Mouse (Mus musculus) stomach, embryonic 14.5 days (tissue): ENCODE measurements around the gene Tpi1. TPM values are rescaled to one million over a fixed set of nuclear protein-coding genes. Genes with fewer than 3 reads are reported as not detected.

Source experiments
- ATAC-seq: fragments of 200-750 bp; cut with Nextera tagmentation; 2 replicates; pipeline ENCODE4 v1.8.0; 2017; ENCODE audit warnings: low read depth, moderate TSS enrichment; ENCODE audit not compliant: insufficient number of reproducible peaks, insufficient read depth, low FRiP score
- H3K27ac ChIP-seq: fragments of 300-500 bp; sonication (generic); 2 replicates; pipeline ENCODE4 v1.5.1; 2014; ENCODE audit warnings: mild to moderate bottlenecking, low read length, moderate library complexity, mixed read lengths
- H3K27me3 ChIP-seq: fragments of 300-500 bp; sonication (generic); 2 replicates; pipeline ENCODE4 v1.6.1; 2014; ENCODE audit warnings: low read length, control low read depth, mixed read lengths; ENCODE audit not compliant: control insufficient read depth, insufficient read depth
- H3K36me3 ChIP-seq: fragments of 300-500 bp; sonication (generic); 2 replicates; pipeline ENCODE4 v1.6.1; 2014; ENCODE audit warnings: mild to moderate bottlenecking, control low read depth, low read length, moderate library complexity, mixed read lengths; ENCODE audit not compliant: control insufficient read depth, insufficient read depth
- H3K4me1 ChIP-seq: fragments of 300-500 bp; sonication (generic); 2 replicates; pipeline ENCODE4 v1.6.1; 2014; ENCODE audit warnings: low read length, control low read depth, mixed read lengths; ENCODE audit not compliant: control insufficient read depth, insufficient read depth
- H3K4me2 ChIP-seq: fragments of 300-500 bp; sonication (generic); replicated peaks from 2 replicates; pipeline ENCODE4 v1.6.1; 2014; ENCODE audit warnings: low read depth, low read length, control low read depth
- H3K4me3 ChIP-seq: fragments of 300-500 bp; sonication (generic); 2 replicates; pipeline ENCODE4 v1.5.1; 2014; ENCODE audit warnings: low read depth, low read length, control low read depth
- H3K9ac ChIP-seq: fragments of 300-500 bp; sonication (generic); replicated peaks from 2 replicates; pipeline ENCODE4 v1.6.1; 2014; ENCODE audit warnings: low read depth, mild to moderate bottlenecking, control low read depth, low read length, moderate library complexity, mixed read lengths
- H3K9me3 ChIP-seq: fragments of 300-500 bp; sonication (generic); 2 replicates; pipeline ENCODE4 v1.6.1; 2016; ENCODE audit warnings: low read depth, low read length, control low read depth; ENCODE audit not compliant: control insufficient read depth
- WGBS: fragments of 180-500 bp; shearing (Covaris S2); extraction: QIAGEN DNeasy Blood & Tissue Kit; methylation state at CpG from one replicate; pipeline ENCODE4 v1.1.7; 2014; 5-methylcytosine and 5-hydroxymethylcytosine counted together
- polyA plus RNA-seq: library from polyadenylated mRNA; unstranded; fragments of >200 nt; fragmentation: Nextera tagmentation; extraction: Ambion mirVana; gene quantifications from 2 replicates; pipeline ENCODE4 v1.2.1, GENCODE M21; 2014

The Tpi1 gene
- polyA plus RNA-seq, 1 experiment from 2014 or later, result 844 TPM

GRCm38 (mm10) chr6:124768704-124769044 lies 45.4 kb downstream of the Tpi1 start:
- Histone ChIP-seq H3K9me3 (no peaks in the 10 kb centered on the region), H3K4me2 (peak overlapping the region; percentile 84), H3K27me3 (no peaks in the 10 kb centered on the region), H3K9ac (0 out of 2 replicates have a peak overlapping the region, but pooled peaks have one; percentile 8), H3K4me3 (peak overlapping the region; percentile 48), H3K4me1 (peaks cover 8% of the 10 kb centered on the region; the same call in 1 of the 2 replicates), H3K27ac (no peak overlapping the region), H3K36me3 (no peaks in the 10 kb centered on the region)
- WGBS, result 6% methylated on average over 9 of the region's 9 CpGs
- ATAC-seq, result no peak

GRCm38 (mm10) chr6:124767920-124768703 lies 46.0 kb downstream of the Tpi1 start:
- Histone ChIP-seq H3K9ac (no peak overlapping the region), H3K36me3 (no peaks in the 10 kb centered on the region), H3K9me3 (no peaks in the 10 kb centered on the region), H3K4me3 (peak overlapping the region; percentile 48), H3K27me3 (no peaks in the 10 kb centered on the region), H3K4me1 (peaks cover 8% of the 10 kb centered on the region; the same call in 1 of the 2 replicates), H3K4me2 (peak overlapping the region; percentile 84), H3K27ac (no peak overlapping the region)
- 32% methylated on average over 18 of the region's 19 CpGs for WGBS
- peak; percentile 24 for ATAC-seq

- Histone ChIP-seq H3K4me3 (no peak overlapping the region), H3K4me2 (no peak overlapping the region), H3K4me1 (peaks cover 8% of the 10 kb centered on the region; the same call in 1 of the 2 replicates), H3K36me3 (no peaks in the 10 kb centered on the region), H3K27ac (no peak overlapping the region), H3K9me3 (no peaks in the 10 kb centered on the region), H3K9ac (no peak overlapping the region), H3K27me3 (no peaks in the 10 kb centered on the region)
- 52% methylated on average over 4 of the region's 4 CpGs for WGBS
- no peak for ATAC-seq
These were observed 46.6 kb downstream of the Tpi1 start for GRCm38 (mm10) chr6:124767536-124767919.

- no peak overlapping the region for H3K4me3 ChIP-seq
- no peaks in the 10 kb centered on the region for H3K9me3 ChIP-seq
- H3K4me2 ChIP-seq, result no peak overlapping the region
- 89% methylated on average over 7 of the region's 7 CpGs for WGBS
- H3K27ac ChIP-seq, result no peak overlapping the region
- ATAC-seq, result no peak
- H3K9ac ChIP-seq, result no peak overlapping the region
- H3K4me1 ChIP-seq, result peaks cover 8% of the 10 kb centered on the region; the same call in 1 of the 2 replicates
- no peaks in the 10 kb centered on the region for H3K27me3 ChIP-seq
- no peaks in the 10 kb centered on the region for H3K36me3 ChIP-seq
These were observed 48.1 kb downstream of the Tpi1 start for GRCm38 (mm10) chr6:124765951-124766350.

Other genes starting within 250 kb of the Tpi1 start
- gene C1rb, start 244.0 kb downstream of the Tpi1 start, polyA plus RNA-seq, result not detected in 2 replicates
- gene C1s2, start 178.2 kb downstream of the Tpi1 start, polyA plus RNA-seq, result not detected in 2 replicates
- 58.6 and 60.0 TPM in 2 replicates for gene Lpcat3, start 151.3 kb downstream of the Tpi1 start, polyA plus RNA-seq
- gene Emg1, start 102.1 kb downstream of the Tpi1 start, polyA plus RNA-seq, result 201 and 205 TPM in 2 replicates
- gene Phb2, start 102.0 kb downstream of the Tpi1 start, polyA plus RNA-seq, result 290 and 305 TPM in 2 replicates
- gene Ptpn6, start 75.6 kb downstream of the Tpi1 start, polyA plus RNA-seq, result 13.7 and 15.3 TPM in 2 replicates
- gene Grcc10, start 72.9 kb downstream of the Tpi1 start, polyA plus RNA-seq, result 445 and 505 TPM in 2 replicates
- not detected in 2 replicates for gene Gm45234, start 58.3 kb downstream of the Tpi1 start, polyA plus RNA-seq
- gene Atn1, start 57.8 kb downstream of the Tpi1 start, polyA plus RNA-seq, result 15.0 and 18.5 TPM in 2 replicates
- gene Eno2, start 44.6 kb downstream of the Tpi1 start, polyA plus RNA-seq, result 9.5 and 9.7 TPM in 2 replicates
- 0.32 and 0.35 TPM in 2 replicates for gene Lrrc23, start 34.6 kb downstream of the Tpi1 start, polyA plus RNA-seq
- 7.4 and 8.0 TPM in 2 replicates for gene Spsb2, start 5.6 kb downstream of the Tpi1 start, polyA plus RNA-seq
- 121 and 123 TPM in 2 replicates for gene Usp5, start 15.2 kb upstream of the Tpi1 start, polyA plus RNA-seq
- gene Cdca3, start 15.3 kb upstream of the Tpi1 start, polyA plus RNA-seq, result 151 and 163 TPM in 2 replicates
- 1.4 and 1.5 TPM in 2 replicates for gene Gnb3, start 26.0 kb upstream of the Tpi1 start, polyA plus RNA-seq
- 43.2 and 43.9 TPM in 2 replicates for gene P3h3, start 43.5 kb upstream of the Tpi1 start, polyA plus RNA-seq
- 0.91 and 1.0 TPM in 2 replicates for gene Gpr162, start 49.7 kb upstream of the Tpi1 start, polyA plus RNA-seq
- gene Cd4, start 73.9 kb upstream of the Tpi1 start, polyA plus RNA-seq, result 0.28 and 0.43 TPM in 2 replicates
- gene Lag3, start 97.4 kb upstream of the Tpi1 start, polyA plus RNA-seq, result 1.3 and 1.5 TPM in 2 replicates
- gene Ptms, start 105.8 kb upstream of the Tpi1 start, polyA plus RNA-seq, result 320 TPM in 2 replicates
- 341 and 354 TPM in 2 replicates for gene Mlf2, start 117.1 kb upstream of the Tpi1 start, polyA plus RNA-seq
- gene Cops7a, start 151.2 kb upstream of the Tpi1 start, polyA plus RNA-seq, result 139 and 141 TPM in 2 replicates
- gene Pianp, start 182.4 kb upstream of the Tpi1 start, polyA plus RNA-seq, result 4.4 and 6.0 TPM in 2 replicates
- 15.1 and 15.7 TPM in 2 replicates for gene Zfp384, start 194.8 kb upstream of the Tpi1 start, polyA plus RNA-seq
- gene Ing4, start 225.5 kb upstream of the Tpi1 start, polyA plus RNA-seq, result 118 and 119 TPM in 2 replicates
- 15.8 and 18.6 TPM in 2 replicates for gene Acrbp, start 235.4 kb upstream of the Tpi1 start, polyA plus RNA-seq